Mouse (Mus musculus): ENCODE measurements around the gene Krt17. TPM values are rescaled to one million over a fixed set of nuclear protein-coding genes. Genes with fewer than 3 reads are reported as not detected.
"Not testable (repeated sequence)": the region's sequence is repeated elsewhere in the genome, so short reads cannot be mapped to it uniquely, and the experiment has no call there.

The Krt17 gene
- 5.3 and 7.8 TPM in 2 replicates for polyA plus RNA-seq (2015; fragmentation: Nextera tagmentation; extraction: Ambion mirVana)

GRCm38 (mm10) chr11:100260514-100261234, at the start of gene Krt17:
Gene Krt17 (minus strand): TSS chr11:100261029.
- TF ChIP-seq CTCF (IDR thresholded peaks at IDR 0.05; ENCODE audit: low read depth), result no peak
- no peak within 1 kb of the TSS for H3K27ac ChIP-seq (ENCODE audit: low read depth, low read length)
- no peak within 1 kb of the TSS for H3K4me2 ChIP-seq (replicated peaks; ENCODE audit: low read depth)
- WGBS, result 87% methylated on average over 20 of the region's 21 CpGs
- no peaks in the 10 kb centered on the region for H3K9me3 ChIP-seq (ENCODE audit: control insufficient read depth)
- H3K4me1 ChIP-seq (replicated peaks; ENCODE audit: control insufficient read depth, insufficient read depth, low read length), result no peaks in the 10 kb centered on the region
- no peak for ATAC-seq
- no peaks in the 10 kb centered on the region for H3K36me3 ChIP-seq (ENCODE audit: control insufficient read depth, insufficient read depth)
- H3K4me3 ChIP-seq (ENCODE audit: low read depth, low read length), result no peak within 1 kb of the TSS
- no peaks in the 10 kb centered on the region for H3K27me3 ChIP-seq (replicated peaks; ENCODE audit: control insufficient read depth, insufficient read depth, low read length)
- H3K9ac ChIP-seq (ENCODE audit: low read depth, low read length), result no peak within 1 kb of the TSS

- H3K27ac ChIP-seq (ENCODE audit: low read depth, low read length); H3K4me1 ChIP-seq (replicated peaks; ENCODE audit: control insufficient read depth, insufficient read depth, low read length); ATAC-seq; H3K36me3 ChIP-seq (ENCODE audit: control insufficient read depth, insufficient read depth); H3K9me3 ChIP-seq (ENCODE audit: control insufficient read depth); H3K27me3 ChIP-seq (replicated peaks; ENCODE audit: control insufficient read depth, insufficient read depth, low read length); H3K9ac ChIP-seq (ENCODE audit: low read depth, low read length); H3K4me3 ChIP-seq (ENCODE audit: low read depth, low read length); H3K4me2 ChIP-seq (replicated peaks; ENCODE audit: low read depth): not testable (repeated sequence)
- 90% methylated on average over 6 of the region's 6 CpGs for WGBS
Measured at GRCm38 (mm10) chr11:100308672-100309071, 47.8 kb upstream of the Krt17 start.

- WGBS, result 84% methylated on average over 5 of the region's 5 CpGs
- no peak for TF ChIP-seq CTCF (IDR thresholded peaks at IDR 0.05; ENCODE audit: low read depth)
- Histone ChIP-seq H3K4me3 (ENCODE audit: low read depth, low read length) (no peak overlapping the region), H3K36me3 (ENCODE audit: control insufficient read depth, insufficient read depth) (no peaks in the 10 kb centered on the region), H3K4me1 (replicated peaks; ENCODE audit: control insufficient read depth, insufficient read depth, low read length) (no peaks in the 10 kb centered on the region), H3K9ac (ENCODE audit: low read depth, low read length) (no peak overlapping the region), H3K4me2 (replicated peaks; ENCODE audit: low read depth) (no peak overlapping the region), H3K9me3 (ENCODE audit: control insufficient read depth) (no peaks in the 10 kb centered on the region), H3K27ac (ENCODE audit: low read depth, low read length) (no peak overlapping the region), H3K27me3 (replicated peaks; ENCODE audit: control insufficient read depth, insufficient read depth, low read length) (no peaks in the 10 kb centered on the region)
- no peak for ATAC-seq
Measured at GRCm38 (mm10) chr11:100307900-100308299, 47.1 kb upstream of the Krt17 start.

DNA sequence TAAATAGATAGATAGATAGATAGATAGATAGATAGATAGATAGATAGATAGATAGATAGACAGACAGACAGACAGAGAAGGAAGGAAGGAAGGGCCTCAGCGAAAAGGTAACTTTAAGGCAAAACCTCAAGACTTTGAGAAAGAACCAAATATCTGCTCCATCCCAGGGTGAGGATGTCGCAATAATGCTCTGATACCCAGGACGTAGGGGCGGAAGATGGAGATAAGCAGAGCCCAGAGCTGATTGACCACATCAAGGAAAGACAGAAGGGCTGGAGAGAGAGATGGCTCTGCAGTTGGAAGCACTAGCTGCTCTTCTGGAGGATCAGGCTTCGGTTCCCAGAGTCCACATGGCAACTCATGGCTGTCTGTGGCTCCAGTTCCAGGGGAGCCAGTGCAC, 40.5 kb upstream of the Krt17 start:
- H3K4me1 ChIP-seq (replicated peaks; ENCODE audit: control insufficient read depth, insufficient read depth, low read length), result no peaks in the 10 kb centered on the region
- no peaks in the 10 kb centered on the region for H3K27me3 ChIP-seq (replicated peaks; ENCODE audit: control insufficient read depth, insufficient read depth, low read length)
- no peaks in the 10 kb centered on the region for H3K36me3 ChIP-seq (ENCODE audit: control insufficient read depth, insufficient read depth)
- no peak overlapping the region for H3K4me2 ChIP-seq (replicated peaks; ENCODE audit: low read depth)
- no peak overlapping the region for H3K4me3 ChIP-seq (ENCODE audit: low read depth, low read length)
- WGBS, result 73% methylated on average over 5 of the region's 5 CpGs
- no peak for TF ChIP-seq CTCF (IDR thresholded peaks at IDR 0.05; ENCODE audit: low read depth)
- H3K27ac ChIP-seq (ENCODE audit: low read depth, low read length), result no peak overlapping the region
- no peak for ATAC-seq
- no peak overlapping the region for H3K9ac ChIP-seq (ENCODE audit: low read depth, low read length)
- H3K9me3 ChIP-seq (ENCODE audit: control insufficient read depth), result no peaks in the 10 kb centered on the region

DNA sequence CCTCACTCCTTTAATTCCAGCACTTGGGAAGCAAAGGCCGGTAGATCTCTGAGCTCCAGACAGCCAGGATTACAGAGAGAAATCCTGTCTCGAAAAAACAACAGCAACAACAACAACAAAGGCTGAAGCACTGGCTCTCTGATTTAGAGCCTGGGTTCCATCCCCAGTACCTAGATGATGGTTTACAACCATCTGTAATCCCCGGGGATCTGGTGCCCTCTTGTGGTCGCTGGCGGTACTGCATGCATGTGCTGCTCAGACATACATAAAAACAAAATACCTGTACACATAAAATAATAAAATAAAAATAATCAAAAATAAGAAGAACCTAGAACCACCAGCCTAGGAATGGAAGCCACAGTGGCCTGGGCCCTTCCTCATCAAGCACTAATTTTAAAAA, 39.5 kb upstream of the Krt17 start:
- Histone ChIP-seq H3K4me1 (replicated peaks; ENCODE audit: control insufficient read depth, insufficient read depth, low read length) (no peaks in the 10 kb centered on the region), H3K4me3 (ENCODE audit: low read depth, low read length) (no peak overlapping the region), H3K27me3 (replicated peaks; ENCODE audit: control insufficient read depth, insufficient read depth, low read length) (no peaks in the 10 kb centered on the region), H3K4me2 (replicated peaks; ENCODE audit: low read depth) (no peak overlapping the region), H3K36me3 (ENCODE audit: control insufficient read depth, insufficient read depth) (no peaks in the 10 kb centered on the region), H3K9ac (ENCODE audit: low read depth, low read length) (no peak overlapping the region), H3K27ac (ENCODE audit: low read depth, low read length) (no peak overlapping the region), H3K9me3 (ENCODE audit: control insufficient read depth) (no peaks in the 10 kb centered on the region)
- ATAC-seq, result no peak
- WGBS, result 10% methylated on average over 5 of the region's 5 CpGs
- peak; percentile 95 for TF ChIP-seq CTCF (IDR thresholded peaks at IDR 0.05; ENCODE audit: low read depth)

DNA sequence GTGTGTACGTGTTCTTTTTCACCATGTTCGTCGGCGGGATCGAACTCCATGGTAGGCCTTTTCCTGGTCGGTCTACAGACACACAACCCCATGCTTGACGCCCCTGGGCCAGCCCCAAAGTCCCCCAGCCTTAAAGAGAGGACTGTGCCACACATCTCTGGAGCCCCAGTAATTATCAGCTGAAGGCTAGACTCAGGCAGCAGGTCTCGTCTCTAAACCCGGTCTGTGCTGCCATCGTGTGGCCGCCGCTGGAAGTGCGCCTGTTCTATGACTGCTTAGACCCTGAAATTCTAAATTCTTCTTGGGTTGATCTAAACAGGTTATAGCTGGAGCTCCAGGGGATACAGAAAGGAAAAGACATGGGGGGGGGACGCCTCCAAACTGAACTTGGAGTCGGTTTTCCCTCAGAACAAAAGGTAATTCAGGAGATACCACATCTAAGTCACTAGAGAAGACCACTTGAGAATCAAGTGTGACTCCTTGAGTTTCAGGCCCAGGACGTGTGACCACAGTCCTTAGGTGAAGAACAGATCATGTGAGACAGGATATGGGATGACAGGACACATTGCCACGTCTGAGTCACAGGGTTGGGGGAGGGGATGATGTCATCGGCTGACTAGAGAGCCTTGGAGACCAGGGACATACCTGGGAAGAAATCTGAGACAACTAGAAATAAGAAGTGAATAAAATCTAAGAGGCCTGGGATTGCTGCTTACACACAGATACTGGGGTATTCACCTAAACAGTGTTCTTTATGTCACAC, 37.6 kb upstream of the Krt17 start:
- peak; percentile 29; the same call in 1 of the 2 replicates for ATAC-seq

More for the DNA sequence above, 37.6 kb upstream of the Krt17 start:
- peak overlapping the region; percentile 28; the same call in 1 of the 2 replicates for H3K4me2 ChIP-seq (replicated peaks; ENCODE audit: low read depth)
- H3K4me3 ChIP-seq (ENCODE audit: low read depth, low read length), result no peak overlapping the region
- WGBS, result 22% methylated on average over 18 of the region's 18 CpGs
- peak; percentile 88 for TF ChIP-seq CTCF (IDR thresholded peaks at IDR 0.05; ENCODE audit: low read depth)
- no peaks in the 10 kb centered on the region for H3K9me3 ChIP-seq (ENCODE audit: control insufficient read depth)
- H3K27me3 ChIP-seq (replicated peaks; ENCODE audit: control insufficient read depth, insufficient read depth, low read length), result no peaks in the 10 kb centered on the region
- no peaks in the 10 kb centered on the region for H3K4me1 ChIP-seq (replicated peaks; ENCODE audit: control insufficient read depth, insufficient read depth, low read length)
- no peaks in the 10 kb centered on the region for H3K36me3 ChIP-seq (ENCODE audit: control insufficient read depth, insufficient read depth)
- no peak overlapping the region for H3K9ac ChIP-seq (ENCODE audit: low read depth, low read length)
- no peak overlapping the region for H3K27ac ChIP-seq (ENCODE audit: low read depth, low read length)
